In genomic region chr3:137491508-137492019, GRCm38 (mm10) we compare ENCODE assay signal across 21 mouse cellular contexts.
"Had no signal": no experiment of that assay in that cellular context is flagged by ENCODE, and none has a peak within 500 bp of the region (broad histone marks: within the 10 kb centered on the region; RNA-seq: fewer than 3 reads in every experiment).

No protein-coding gene starts in this region.

- H3K4me3 ChIP-seq: limb, embryonic 10.5 days; limb, embryonic 13.5 days; liver, embryonic 12.5 days; liver, embryonic 15.5 days; lung, embryonic 15.5 days; stomach, embryonic 15.5 days had no signal

- DNase-seq: kidney, adult 18-20 months; kidney, adult 9 months; kidney, postnatal 14 days; kidney, postnatal 4 days; layer of hippocampus, postnatal 36 days; liver; lung, adult 18-20 months; lung, postnatal 4 days; midbrain, embryonic 14.5 days; right cerebral cortex, postnatal 25 days; spleen, adult 18-20 months; thymus, adult 18-20 months; thymus, postnatal 36 days had no signal

- H3K36me3 ChIP-seq: limb, embryonic 10.5 days; limb, embryonic 13.5 days; liver, embryonic 12.5 days; liver, embryonic 15.5 days; lung, embryonic 15.5 days; stomach, embryonic 15.5 days had no signal

- H3K4me1 ChIP-seq: limb, embryonic 10.5 days; limb, embryonic 13.5 days; liver, embryonic 12.5 days; liver, embryonic 15.5 days; lung, embryonic 15.5 days; stomach, embryonic 15.5 days had no signal

- H3K9me3 ChIP-seq: limb, embryonic 10.5 days; limb, embryonic 13.5 days; liver, embryonic 12.5 days; liver, embryonic 15.5 days; lung, embryonic 15.5 days; stomach, embryonic 15.5 days had no signal

- H3K27ac ChIP-seq: limb, embryonic 10.5 days; limb, embryonic 13.5 days; liver, embryonic 12.5 days; liver, embryonic 15.5 days; lung, embryonic 15.5 days; stomach, embryonic 15.5 days had no signal

- H3K4me2 ChIP-seq: limb, embryonic 13.5 days; liver, embryonic 12.5 days; liver, embryonic 15.5 days; lung, embryonic 15.5 days; midbrain, embryonic 11.5 days; stomach, embryonic 15.5 days had no signal

- ATAC-seq: intestine, embryonic 16.5 days; liver, embryonic 12.5 days had no signal

- H3K27me3 ChIP-seq: limb, embryonic 13.5 days; liver, embryonic 12.5 days; liver, embryonic 15.5 days; lung, embryonic 15.5 days; stomach, embryonic 15.5 days had no signal

- H3K9ac ChIP-seq: limb, embryonic 13.5 days; liver, embryonic 12.5 days; liver, embryonic 15.5 days; lung, embryonic 15.5 days; stomach, embryonic 15.5 days had no signal
